Mouse (Mus musculus) liver, embryonic 14 days (tissue): ENCODE measurements around the gene Mapk8ip2. TPM values are rescaled to one million over a fixed set of nuclear protein-coding genes. Genes with fewer than 3 reads are reported as not detected.

Source experiments
- polyA plus RNA-seq: library from polyadenylated mRNA; depleted of rRNA; stranded (reverse); fragments of >200 nt; gene quantifications from 2 replicates; pipeline ENCODE4 v1.2.3, GENCODE M21; 2012; rRNA removed

Gene Mapk8ip2
- 0.01 and 0.03 TPM in 2 replicates for polyA plus RNA-seq

DNA sequence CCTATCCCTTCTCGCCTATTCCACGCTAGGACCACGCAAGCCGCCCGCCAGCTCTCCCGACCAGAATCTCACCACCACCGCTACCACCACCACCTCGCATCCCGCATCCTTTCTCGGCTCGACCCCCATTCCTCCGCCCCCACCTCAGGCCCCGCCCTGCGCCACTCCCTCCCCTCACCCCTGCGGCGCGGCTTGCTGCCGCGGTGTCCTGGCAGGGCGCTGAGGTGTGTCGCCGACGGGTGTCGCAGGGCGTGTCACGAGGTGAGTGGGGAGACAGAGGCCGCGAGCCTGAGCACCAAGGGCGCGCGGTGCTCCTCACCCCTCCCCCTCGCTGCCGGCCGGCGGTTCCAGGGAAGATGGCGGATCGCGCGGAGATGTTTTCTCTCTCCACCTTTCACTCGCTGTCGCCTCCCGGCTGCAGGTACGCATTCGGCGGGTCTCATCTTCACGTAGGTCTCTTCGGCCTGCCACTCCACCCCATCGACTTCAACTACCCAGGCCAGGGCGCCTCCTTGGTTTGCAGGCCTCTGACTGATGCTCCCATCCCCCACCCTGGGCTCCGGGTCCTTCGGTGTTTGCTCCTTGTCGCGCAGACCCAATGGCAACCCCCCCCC lies at the start of gene Mapk8ip2:
TSS of gene Mapk8ip2 (plus strand) at position 49 of the 614 bp plus-strand sequence.

GRCm38 (mm10) chr15:89410118-89410517 lies 43.6 kb upstream of the Mapk8ip2 start, which contains the start of gene Syce3:
TSS of gene Syce3 (minus strand) at chr15:89410503.

DNA sequence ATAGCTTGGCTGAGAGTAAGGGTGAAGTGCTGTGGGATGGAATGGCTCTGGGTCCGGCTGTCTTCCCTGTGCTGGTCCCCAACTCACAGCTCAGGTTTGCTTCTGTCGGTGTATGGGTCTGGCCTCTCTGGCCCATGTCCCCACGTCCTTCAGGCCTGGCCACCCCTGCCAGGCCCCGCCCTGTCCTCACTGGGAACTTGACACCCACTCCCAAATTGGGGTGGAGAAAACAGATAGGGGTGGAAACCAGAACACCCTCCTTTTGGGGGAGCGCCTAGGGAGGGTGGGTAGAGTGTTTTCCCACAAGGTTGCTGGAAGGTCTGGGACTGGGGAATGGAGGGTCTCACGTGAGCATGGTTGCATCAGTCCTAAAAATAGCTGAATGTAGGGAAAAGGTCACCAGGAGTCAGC lies 28.0 kb upstream of the Mapk8ip2 start, which contains the start of gene Cpt1b:
TSS of gene Cpt1b (minus strand) at position 153 of the 411 bp plus-strand sequence.

GRCm38 (mm10) chr15:89429352-89430221 lies 24.1 kb upstream of the Mapk8ip2 start, which contains the start of the genes C730034F03Rik, Gm44502 and Chkb:
TSS of gene C730034F03Rik (plus strand) at chr15:89429589.
TSS of gene Gm44502 (minus strand) at chr15:89429696.
TSS of gene Chkb (minus strand) at chr15:89429908.

GRCm38 (mm10) chr15:89477091-89477491 lies 23.4 kb downstream of the Mapk8ip2 start, which contains the start of gene Arsa:
TSS of gene Arsa (minus strand) at chr15:89477425.

DNA sequence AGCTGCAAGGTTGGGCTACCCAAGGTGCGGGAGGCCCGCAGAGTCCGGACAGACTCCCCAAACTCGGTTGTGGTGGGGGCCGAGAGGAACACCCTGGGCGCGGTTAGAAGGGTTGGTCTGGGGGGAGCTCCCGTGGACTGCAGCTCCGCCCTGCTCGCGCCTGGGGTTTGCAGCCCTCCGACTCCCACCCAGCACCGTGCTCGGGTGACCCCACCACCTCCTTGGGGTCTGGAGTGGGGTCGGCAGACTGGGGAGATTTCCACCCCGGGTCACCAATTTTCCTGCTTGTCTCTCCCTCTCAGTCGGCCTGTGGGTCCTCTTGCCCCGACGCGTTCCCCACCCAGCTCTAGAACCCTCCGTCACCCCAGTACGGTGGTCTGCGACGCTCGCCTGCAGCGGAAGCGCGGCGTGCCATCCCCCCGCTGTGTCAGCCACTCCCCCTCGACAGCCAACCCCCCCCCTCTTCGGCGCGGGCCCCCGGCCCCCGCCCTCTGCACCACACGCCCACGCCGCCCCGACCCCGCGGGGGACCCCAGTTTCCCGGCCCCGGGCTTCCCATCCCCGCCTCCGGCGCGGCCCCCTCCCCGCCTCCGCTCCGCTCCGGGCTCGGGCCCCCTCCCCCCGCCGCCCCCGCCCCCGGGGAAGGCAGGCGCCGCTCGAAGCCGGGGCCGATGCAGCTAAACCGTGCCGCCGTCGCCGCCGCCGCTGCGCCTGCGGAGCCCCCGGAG lies 45.4 kb downstream of the Mapk8ip2 start, which contains the start of gene Shank3:
TSS of gene Shank3 (plus strand) at position 663 of the 728 bp plus-strand sequence.

Other genes with a start within 250 kb of the Mapk8ip2 start
- gene Ppp6r2, start 242.4 kb upstream of the Mapk8ip2 start, polyA plus RNA-seq, result 14.0 and 15.3 TPM in 2 replicates
- gene Sbf1, start 138.6 kb upstream of the Mapk8ip2 start, polyA plus RNA-seq, result 27.9 and 28.3 TPM in 2 replicates
- gene Adm2, start 131.2 kb upstream of the Mapk8ip2 start, polyA plus RNA-seq, result 1.8 and 2.0 TPM in 2 replicates
- gene Miox, start 119.5 kb upstream of the Mapk8ip2 start, polyA plus RNA-seq, result 7.3 and 11.5 TPM in 2 replicates
- gene Lmf2, start 98.3 kb upstream of the Mapk8ip2 start, polyA plus RNA-seq, result 11.6 and 12.4 TPM in 2 replicates
- 65.4 and 75.6 TPM in 2 replicates for gene Ncaph2, start 98.2 kb upstream of the Mapk8ip2 start, polyA plus RNA-seq
- 9.4 and 11.0 TPM in 2 replicates for gene Sco2, start 80.1 kb upstream of the Mapk8ip2 start, polyA plus RNA-seq
- 0.68 and 0.70 TPM in 2 replicates for gene Tymp, start 76.9 kb upstream of the Mapk8ip2 start, polyA plus RNA-seq
- gene Odf3b, start 74.6 kb upstream of the Mapk8ip2 start, polyA plus RNA-seq, result 0.75 and 0.85 TPM in 2 replicates
- not detected in 2 replicates for gene Klhdc7b, start 69.0 kb upstream of the Mapk8ip2 start, polyA plus RNA-seq
- not detected in 2 replicates for gene Syce3, start 43.4 kb upstream of the Mapk8ip2 start, polyA plus RNA-seq
- 1.6 and 2.0 TPM in 2 replicates for gene Cpt1b, start 28.1 kb upstream of the Mapk8ip2 start, polyA plus RNA-seq
- 0.89 and 0.97 TPM in 2 replicates for gene C730034F03Rik, start 24.3 kb upstream of the Mapk8ip2 start, polyA plus RNA-seq
- gene Gm44502, start 24.2 kb upstream of the Mapk8ip2 start, polyA plus RNA-seq, result 0.23 and 0.29 TPM in 2 replicates
- gene Chkb, start 24.0 kb upstream of the Mapk8ip2 start, polyA plus RNA-seq, result 17.1 and 19.3 TPM in 2 replicates
- gene Arsa, start 23.5 kb downstream of the Mapk8ip2 start, polyA plus RNA-seq, result 3.1 and 3.4 TPM in 2 replicates
- 1.8 and 2.0 TPM in 2 replicates for gene Shank3, start 45.7 kb downstream of the Mapk8ip2 start, polyA plus RNA-seq
- 0.05 and 0.09 TPM in 2 replicates for gene Acr, start 114.4 kb downstream of the Mapk8ip2 start, polyA plus RNA-seq
- gene Rabl2, start 138.0 kb downstream of the Mapk8ip2 start, polyA plus RNA-seq, result 5.7 and 6.2 TPM in 2 replicates